Mouse (Mus musculus) gastrocnemius, postnatal 10 days (tissue): ENCODE data around the gene Ccdc82. TPM values are rescaled to one million over a fixed set of nuclear protein-coding genes. Genes with fewer than 3 reads are reported as not detected.

Experiments used
- DNase-seq: peaks from one replicate; pipeline ENCODE4 v3.0.0; 2021; ENCODE audit warnings: mixed read lengths
- total RNA-seq, 2 experiments: library from RNA; stranded (reverse); gene quantifications; 2 replicates each; pipeline ENCODE4 v1.2.3; 2021

The Ccdc82 gene
- total RNA-seq, 2 experiments from 2014 or later = 5.0 to 7.7 TPM

DNA sequence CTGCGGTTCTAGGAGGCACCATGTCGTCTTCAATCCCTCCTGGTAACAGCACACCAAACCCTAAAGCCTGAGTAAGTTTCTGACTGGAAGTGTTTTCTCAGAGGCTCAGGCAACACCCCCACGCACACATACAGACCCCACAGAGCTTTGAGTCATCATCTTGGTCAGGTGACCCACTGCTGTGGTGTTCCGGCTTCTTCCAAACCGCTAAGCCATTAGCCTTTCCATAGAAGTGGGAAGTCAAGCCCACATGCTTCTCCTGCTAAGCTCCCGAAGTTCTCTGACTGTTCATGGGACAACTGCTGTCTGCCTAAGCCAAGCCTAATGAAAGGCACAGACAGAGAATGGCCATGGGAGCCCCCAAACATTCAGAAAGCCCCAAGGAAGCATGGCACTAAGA, 52.4 kb downstream of the Ccdc82 start:
- DNase-seq = no peak

DNA sequence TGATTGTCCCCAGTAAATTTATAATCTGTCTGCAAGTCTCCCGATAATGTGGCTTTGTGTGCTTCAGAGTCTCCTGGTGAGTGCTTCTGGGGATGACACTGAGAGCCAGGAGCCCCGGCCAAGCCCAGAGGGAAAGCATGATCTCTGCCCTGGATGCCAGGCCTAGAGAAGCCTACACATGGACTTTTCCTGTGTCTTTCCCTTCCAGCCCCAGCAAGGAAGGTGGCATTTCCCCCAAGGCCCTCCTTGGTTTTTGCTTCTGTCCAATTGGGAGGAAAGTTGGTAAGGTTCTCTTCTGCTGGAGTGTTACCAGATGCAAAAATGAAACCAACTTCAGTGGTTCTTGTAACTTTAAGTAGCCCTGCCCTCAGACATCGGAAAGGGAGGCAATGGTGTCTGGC, 53.3 kb downstream of the Ccdc82 start:
- no peak for DNase-seq

DNA sequence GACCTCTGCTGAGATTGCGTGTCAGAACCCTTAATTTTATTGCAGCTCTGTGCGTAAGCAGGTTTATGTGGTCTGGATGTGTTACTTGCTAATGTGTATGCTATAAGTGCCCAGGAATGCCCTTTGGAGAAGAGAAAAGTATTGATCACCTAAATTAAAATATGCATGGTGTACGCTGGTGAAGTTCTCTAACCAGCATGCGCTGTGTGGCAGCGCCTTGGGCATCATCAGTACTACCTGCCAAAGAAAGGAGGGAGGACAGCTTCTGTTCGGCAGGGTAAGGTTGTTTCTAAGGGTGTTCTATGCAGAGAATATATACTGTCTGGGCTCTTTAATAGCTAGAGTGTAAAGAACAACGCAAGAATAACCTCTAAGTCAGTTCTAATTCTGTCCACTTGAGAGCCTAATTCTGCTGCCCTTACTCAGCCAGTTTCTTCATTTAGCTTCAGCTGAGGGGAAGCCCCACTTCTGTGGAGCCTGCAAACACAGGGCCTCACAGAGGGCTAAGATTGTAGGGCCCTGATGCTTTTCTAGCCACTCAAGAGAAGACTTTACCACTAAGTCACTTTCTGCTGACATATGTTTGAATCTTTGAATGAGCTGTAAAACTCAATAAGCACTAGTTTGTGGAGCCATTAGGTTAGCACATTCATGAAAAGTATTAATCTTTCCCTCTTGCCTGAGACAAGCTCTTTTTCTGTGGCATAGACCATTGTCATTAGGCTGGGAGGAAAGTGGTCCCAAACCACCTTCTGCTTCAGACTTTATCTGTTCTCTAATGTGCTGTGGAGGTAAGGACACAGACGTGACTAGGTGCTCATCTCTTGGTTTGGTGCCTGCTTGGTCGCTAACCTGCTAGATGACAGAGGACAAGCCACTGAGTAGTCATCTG, 54.4 kb downstream of the Ccdc82 start:
- no peak for DNase-seq

DNA sequence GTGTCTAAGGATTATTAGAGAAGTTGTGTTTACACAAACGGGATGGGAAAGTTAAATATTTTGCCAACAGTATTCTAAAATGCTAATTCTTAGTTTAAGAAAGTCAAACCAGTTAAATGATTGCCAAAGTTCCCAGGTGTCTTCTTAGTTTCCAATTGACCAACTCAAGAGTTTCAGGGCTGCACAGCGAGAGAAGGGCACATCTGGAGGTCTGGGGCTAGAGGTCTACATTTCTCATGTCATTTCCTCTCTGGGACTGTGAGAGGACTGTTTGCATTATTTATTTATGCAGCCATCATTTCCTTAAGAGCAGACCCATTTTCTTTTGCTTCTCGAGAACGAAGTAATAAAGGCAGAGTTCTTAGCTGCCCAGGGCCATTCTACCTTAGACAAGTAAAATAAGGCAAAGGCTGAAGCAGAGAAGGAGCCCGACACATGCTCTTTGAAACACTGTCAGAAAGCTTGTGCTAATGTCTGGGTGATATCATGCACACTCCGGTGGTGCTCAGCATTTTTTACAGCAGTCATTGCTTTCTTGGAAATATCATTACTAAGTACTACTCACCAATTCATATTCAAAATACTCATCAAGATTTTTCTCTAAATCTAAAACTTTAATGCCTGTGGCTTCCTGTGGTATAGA, 55.5 kb downstream of the Ccdc82 start:
- DNase-seq = no peak

DNA sequence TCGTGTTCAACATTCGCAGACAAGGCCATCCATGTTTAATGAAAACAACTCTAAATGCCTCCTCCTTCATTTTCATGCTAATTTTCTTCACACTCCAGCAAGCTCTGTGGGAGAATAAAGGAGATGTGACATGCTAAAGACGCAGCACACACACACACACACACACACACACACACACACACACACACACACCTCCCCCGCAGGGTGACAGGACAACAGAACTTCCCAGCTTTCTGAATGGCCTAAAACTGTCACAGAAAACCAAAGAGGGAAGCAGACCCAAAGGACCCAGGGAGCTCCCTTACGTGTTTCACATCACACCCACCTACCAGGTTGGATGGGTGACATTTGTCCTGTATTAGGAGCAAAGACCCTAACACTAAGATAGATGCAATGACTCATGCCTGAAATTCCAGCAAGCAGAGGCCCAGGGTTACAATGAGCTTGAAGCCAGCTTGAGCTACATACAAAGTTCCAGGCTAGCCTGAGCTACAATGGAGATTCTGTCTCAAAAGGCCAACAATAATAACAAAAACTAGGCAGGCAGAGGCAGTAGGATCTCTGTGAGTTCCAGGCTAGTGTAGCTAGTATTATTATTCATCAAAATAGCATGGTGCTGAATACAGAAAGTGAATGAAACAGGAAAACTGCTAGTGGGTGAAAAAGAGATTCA, 56.5 kb downstream of the Ccdc82 start:
- DNase-seq = no peak

DNA sequence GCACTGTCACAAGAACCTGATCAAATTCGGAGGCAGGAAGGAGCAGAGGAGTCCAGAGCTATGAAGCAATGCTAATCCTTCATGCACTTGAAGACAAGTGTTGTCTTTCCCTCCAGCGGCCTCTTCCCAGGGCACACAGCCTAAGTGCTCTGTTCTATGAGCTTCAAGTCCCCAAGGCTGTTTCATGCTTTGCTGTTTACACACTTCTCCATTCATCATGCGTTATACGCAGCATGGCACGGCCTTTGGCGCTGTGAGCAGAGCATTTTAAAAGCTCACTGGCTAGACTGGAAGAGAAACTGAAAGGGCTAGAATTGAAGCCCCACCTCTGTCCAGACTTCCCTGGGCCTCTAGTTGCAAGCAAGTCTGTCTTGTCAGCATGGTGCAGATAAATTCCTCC, 57.2 kb downstream of the Ccdc82 start:
- DNase-seq = no peak

DNA sequence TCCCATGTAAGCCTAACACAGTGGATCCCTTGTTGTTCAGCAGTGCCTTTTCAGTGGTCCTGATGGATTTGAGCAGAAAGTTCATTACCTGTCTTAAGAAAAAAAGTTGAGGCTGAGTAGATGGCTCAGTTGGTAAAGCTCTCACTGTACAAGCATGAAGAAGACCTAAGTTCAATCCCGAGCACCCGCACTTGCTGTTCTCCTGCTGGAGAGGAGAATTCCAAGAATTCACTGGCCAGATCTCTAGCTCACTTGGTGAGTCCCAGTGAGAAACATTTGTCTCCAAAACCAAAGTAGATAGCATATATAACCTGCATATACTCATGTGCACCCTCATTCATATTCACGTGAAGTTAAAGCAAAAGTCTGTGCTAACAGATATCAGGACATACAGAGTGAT, 59.7 kb downstream of the Ccdc82 start:
- DNase-seq = no peak

DNA sequence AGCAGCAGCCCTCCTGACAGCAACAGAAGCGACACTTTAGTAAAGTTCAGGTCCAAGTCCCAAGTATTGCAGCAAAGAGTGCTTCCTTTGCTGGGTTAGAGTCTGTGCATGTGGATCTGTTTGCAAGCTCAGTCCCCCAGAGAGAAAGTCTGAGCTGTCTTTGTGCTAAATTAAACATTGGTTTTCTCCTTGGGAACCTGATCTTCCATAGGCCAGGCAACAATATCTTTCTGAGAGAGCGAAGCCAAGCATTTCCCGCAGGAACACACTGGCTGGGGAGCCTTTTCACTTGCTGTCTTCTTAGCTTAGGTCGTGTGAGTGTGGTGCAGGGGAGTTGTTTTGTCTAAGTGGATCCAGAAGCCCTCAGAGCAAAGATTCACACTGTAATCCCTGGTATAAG, 60.5 kb downstream of the Ccdc82 start:
- no peak for DNase-seq

DNA sequence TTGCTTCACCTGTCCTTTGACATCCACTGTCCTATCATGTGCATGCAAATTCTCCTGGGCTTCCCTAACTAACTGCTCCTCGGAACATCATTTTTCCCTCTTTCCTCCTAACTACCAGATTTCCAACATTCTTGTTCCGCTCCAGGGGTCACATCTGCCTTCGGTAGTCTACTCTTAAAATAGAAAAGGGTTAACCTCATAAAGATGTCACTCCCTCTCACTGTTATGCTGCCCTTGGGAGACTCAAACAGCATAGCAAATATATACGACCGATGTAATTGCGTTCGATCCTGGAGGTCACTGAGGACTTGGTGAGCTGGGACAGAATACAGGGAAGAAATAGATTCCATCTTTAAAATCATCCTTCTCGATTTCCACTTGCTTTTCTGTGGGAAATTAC, 62.0 kb downstream of the Ccdc82 start:
- DNase-seq = no peak

DNA sequence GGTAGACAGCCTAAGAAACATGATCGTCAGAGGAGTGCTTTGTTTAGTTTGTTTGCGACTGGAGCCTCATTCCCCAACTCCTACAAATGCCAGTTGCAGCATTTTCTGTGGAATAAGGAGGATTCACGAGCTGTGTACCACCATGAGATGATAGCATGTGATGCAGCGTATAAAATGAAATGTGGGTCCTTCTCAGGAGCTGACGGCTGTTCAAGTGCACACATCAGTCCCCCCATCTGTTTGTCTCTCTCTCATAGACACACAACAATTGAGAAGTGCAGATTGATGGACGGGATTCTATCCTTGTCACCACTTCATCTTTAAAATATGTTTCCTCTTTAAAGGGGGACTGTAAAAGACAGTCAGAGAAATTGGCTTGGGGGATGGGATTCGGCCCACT, 63.1 kb downstream of the Ccdc82 start:
- no peak for DNase-seq

DNA sequence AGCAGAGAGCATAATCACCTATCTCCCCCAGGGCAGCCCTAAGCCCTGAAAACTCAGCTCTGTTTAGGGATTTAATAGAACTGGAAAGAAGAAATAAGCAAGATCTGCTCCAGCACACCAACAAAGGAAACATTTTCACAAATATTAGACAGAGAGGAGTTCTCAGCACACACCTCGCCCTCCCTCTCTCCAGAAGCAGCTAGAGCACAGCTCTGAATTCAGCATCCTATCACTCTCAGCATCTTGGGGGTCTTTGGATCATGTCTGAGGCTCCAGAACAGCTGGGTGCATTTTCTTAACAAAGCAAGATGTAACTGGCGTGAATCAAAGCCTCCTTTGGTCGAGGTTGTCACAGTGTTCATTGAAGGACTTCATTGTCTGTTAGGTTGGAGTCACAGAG, 63.5 kb downstream of the Ccdc82 start:
- no peak for DNase-seq

DNA sequence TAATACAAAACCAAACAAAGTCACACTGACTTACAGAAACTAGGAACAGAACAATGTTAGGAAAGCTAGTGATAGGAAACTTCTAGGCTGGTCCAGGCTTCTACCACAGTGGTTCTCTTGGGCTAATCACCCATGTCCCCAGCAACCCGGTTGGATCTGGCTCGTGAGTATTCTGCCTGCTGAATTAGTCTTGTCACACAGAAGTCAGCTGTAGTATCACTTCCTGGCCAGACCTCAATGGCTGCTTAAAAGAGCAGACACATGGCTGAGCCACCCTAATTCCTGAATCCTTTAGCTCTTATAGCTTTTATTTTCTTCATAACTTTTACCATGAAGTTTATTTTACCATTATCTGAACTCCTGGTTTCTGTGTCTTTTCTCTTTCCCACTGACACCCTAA, 64.3 kb downstream of the Ccdc82 start:
- DNase-seq = no peak

DNA sequence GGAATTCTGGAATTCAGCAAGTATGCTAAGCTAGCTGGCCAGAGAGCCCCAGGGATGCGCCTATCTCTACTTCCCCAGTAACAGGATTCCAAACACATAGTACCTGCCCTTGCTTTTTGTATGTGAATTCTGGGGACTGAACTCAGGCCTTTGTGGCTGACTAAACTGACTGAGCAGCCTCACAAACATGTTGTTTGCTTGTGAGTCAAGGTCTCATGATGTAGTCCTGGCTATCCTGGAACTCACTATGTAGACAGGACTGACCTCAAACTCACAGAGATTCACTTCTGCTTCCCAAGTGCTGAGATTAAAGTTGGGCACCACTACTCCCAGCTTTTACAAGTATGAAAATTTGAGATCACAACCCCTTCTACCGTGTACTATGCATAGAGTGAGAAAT, 67.2 kb downstream of the Ccdc82 start:
- DNase-seq = no peak

DNA sequence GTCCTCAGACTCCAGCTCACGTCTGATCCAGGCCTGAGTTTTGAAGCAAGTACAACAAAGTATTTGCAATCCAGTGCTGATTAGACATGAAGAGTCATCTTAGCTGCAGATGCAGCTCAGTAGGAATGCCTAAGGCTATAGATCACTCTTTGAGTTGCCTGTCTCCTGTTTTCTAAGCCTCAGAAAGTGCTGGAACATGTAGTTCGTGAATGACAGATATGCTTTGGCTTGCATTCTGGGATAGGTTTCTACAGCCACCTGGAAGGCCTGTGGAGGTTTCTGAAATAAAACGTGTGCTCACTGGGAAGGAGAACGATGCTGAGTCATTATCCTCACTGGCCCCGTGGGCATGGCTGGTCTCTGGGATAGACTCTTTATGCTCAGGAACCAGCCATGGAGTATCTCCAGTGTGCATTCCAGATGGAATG, 67.8 kb downstream of the Ccdc82 start:
- no peak for DNase-seq

DNA sequence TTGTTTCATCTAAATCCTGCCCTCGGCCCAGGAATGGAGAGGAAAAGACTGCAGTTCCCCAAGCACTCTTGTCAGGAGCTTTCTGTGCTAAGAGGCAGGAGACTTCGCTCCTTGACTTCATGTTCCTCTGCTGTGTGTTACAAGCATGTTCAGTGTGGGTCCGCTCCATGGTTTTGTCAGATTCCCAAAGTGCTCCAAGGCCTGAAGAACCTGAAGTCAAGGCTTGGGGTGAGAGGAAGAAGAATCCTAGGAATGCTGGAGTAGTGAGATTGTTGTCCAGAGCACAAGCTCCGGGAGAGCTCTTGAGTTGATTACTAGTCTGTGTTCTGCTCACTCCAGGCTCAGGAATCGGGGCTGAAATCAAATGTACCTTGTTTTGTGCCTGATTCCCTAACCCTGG, 68.6 kb downstream of the Ccdc82 start:
- no peak for DNase-seq

DNA sequence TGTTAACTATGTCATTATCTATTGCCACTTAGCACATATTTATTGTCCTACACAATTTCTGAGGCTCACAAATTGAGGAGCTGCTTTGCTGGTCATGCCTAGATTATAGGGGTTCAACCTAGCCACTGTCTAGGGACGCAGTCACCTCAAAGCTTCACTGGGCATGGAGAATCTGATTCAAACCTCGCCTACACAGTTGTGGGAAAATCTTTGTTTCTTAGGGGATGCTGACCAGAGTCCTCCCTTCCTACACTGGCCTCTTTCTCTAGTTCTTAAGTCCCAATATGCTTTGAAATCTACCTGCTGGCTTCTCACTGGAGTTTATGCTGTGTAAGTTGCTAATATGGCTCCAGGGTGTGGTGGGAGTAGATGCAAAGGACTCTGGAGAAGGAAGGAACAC, 72.8 kb downstream of the Ccdc82 start:
- DNase-seq = no peak

DNA sequence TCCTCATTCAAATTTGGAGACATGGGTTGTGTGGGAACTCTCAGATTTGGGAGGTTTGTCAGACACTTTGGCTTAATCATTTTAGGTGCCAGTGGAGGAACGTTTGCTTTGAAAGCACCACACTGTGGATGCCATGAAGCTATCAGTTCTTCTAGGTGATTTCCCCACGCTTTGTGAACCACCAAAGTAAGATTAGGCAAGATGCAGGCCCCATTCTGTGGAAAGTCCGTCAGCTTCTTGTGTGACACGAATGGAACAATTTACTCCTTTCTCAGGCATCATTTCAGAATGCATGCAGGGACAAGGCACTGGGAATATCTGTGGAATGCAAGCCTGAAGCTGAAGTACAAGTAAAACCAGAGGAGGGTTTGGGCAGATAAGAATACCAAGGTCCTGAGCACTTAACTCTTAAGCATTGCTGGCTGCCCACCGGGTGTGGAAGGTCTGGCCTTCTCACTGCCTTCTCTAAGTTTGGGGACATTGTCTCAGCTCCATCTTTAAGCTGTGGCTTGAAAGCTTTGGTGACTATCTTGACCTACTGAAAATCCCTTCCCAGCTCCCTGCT, 74.1 kb downstream of the Ccdc82 start:
- no peak for DNase-seq

DNA sequence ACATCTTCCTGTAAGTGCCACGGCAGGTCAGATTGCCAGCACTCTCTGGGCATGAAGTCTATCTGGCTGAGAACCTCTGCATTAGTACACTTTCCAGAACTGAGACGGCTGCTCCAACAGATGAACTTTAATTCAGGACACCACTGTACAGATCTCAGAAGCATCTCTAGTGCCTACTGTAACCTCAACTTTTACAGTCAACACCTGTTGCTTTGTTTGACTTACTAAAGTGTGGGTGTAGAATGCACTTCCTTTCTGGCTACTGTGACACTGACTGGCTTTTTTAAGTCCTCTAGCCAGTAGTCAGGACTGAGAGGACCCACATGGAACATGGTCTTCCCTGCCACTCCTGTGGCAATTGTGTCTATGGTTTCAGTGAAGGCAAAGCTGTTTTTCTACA, 76.3 kb downstream of the Ccdc82 start:
- DNase-seq = no peak

DNA sequence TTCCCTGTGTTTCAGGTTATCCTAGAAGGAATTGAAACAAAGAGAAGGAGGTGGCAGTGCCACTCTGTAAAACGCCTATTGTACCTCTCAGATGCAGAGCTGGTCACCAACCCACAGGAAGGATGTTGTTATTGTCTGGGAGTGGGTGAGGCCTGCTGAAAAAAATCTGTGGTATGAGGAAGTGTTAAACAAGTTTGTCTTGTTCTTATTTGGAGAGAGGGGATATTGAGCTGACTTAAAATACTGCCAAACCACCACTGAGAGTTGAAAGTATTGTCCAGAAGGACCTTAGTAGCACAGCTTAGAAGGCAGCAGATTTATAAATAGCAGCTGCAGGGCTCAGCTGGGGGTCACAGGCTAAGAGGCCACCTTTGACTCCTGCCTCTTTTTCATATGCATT, 76.9 kb downstream of the Ccdc82 start:
- DNase-seq = no peak
